Mouse (Mus musculus) liver, embryonic 14.5 days (tissue): ENCODE results near the gene Crxos. TPM values are rescaled to one million over a fixed set of nuclear protein-coding genes. Genes with fewer than 3 reads are reported as not detected.

Experiments used
- ATAC-seq: fragments of 200-750 bp; cut with Nextera tagmentation; 2 replicates; pipeline ENCODE4 v1.8.0; 2017; ENCODE audit warnings: moderate number of reproducible peaks, mild to moderate bottlenecking, moderate library complexity; ENCODE audit not compliant: insufficient read depth
- DNase-seq, 3 experiments: peaks; one replicate each; pipeline ENCODE4 v3.0.0-alpha.2; 2012 to 2013; ENCODE audit warnings: low read depth in 3 of 3, low spot score in 3 of 3
- H3K27ac ChIP-seq: fragments of 300-500 bp; sonication (generic); 2 replicates; pipeline ENCODE4 v1.5.1; 2014; ENCODE audit warnings: moderate library complexity, mild to moderate bottlenecking, control low read depth, inconsistent platforms
- H3K27me3 ChIP-seq: fragments of 300-500 bp; sonication (generic); 2 replicates; pipeline ENCODE4 v1.6.1; 2014; ENCODE audit warnings: mild to moderate bottlenecking, low read length, moderate library complexity; ENCODE audit not compliant: control insufficient read depth, insufficient read depth
- H3K36me3 ChIP-seq: fragments of 300-500 bp; sonication (generic); replicated peaks from 2 replicates; pipeline ENCODE4 v1.6.1; 2014; ENCODE audit warnings: low read depth; ENCODE audit not compliant: control insufficient read depth, insufficient read depth
- H3K4me1 ChIP-seq, 2 experiments: fragments of 200-500 bp in 1 of 2; fragments of 300-500 bp in 1 of 2; sonication (generic) in 1 of 2; replicated peaks; 2 replicates each; pipeline ENCODE4 v1.6.1; 2012 to 2014; ENCODE audit warnings: antibody characterized with exemption in 1 of 2, inconsistent platforms in 1 of 2, low read length in 1 of 2; ENCODE audit not compliant: control insufficient read depth in 2 of 2, insufficient read depth in 2 of 2
- H3K4me2 ChIP-seq: fragments of 300-500 bp; sonication (generic); 2 replicates; pipeline ENCODE4 v1.6.1; 2014; ENCODE audit warnings: low read depth, mild to moderate bottlenecking, control low read depth, moderate library complexity
- H3K4me3 ChIP-seq, 2 experiments: fragments of 200-500 bp in 1 of 2; fragments of 300-500 bp in 1 of 2; sonication (generic) in 1 of 2; 2 replicates each; pipeline ENCODE4 v1.5.1; 2012 to 2014; ENCODE audit warnings: low read depth in 2 of 2, low read length in 2 of 2, mild to moderate bottlenecking in 2 of 2, control low read depth in 1 of 2, inconsistent platforms in 1 of 2, moderate library complexity in 1 of 2; ENCODE audit not compliant: insufficient read depth in 1 of 2
- H3K9ac ChIP-seq: fragments of 300-500 bp; sonication (generic); replicated peaks from 2 replicates; pipeline ENCODE4 v1.6.1; 2014; ENCODE audit warnings: mild to moderate bottlenecking, control low read depth, moderate library complexity
- H3K9me3 ChIP-seq: fragments of 300-500 bp; sonication (generic); 2 replicates; pipeline ENCODE4 v1.6.1; 2016; ENCODE audit warnings: low read length, mixed read lengths; ENCODE audit not compliant: control insufficient read depth
- CTCF ChIP-seq: IDR thresholded peaks from 2 replicates; pipeline ENCODE4 v1.5.1; 2016; ENCODE audit warnings: antibody characterized with exemption, low read depth, control low read depth
- EP300 ChIP-seq: IDR thresholded peaks from 2 replicates; pipeline ENCODE4 v1.6.1; 2016; ENCODE audit warnings: antibody characterized with exemption, low read depth
- WGBS: fragments of 180-500 bp; shearing (Covaris S2); extraction: QIAGEN DNeasy Blood & Tissue Kit; methylation state at CpG from one replicate; pipeline ENCODE4 v1.1.7; 2014; ENCODE audit not compliant: insufficient replicate concordance; 5-methylcytosine and 5-hydroxymethylcytosine counted together
- polyA plus RNA-seq, 2 experiments: library from polyadenylated mRNA; depleted of rRNA in 1 of 2; stranded (reverse) in 1 of 2; unstranded in 1 of 2; fragments of >200 nt; fragmentation: Nextera tagmentation in 1 of 2; extraction: Ambion mirVana in 1 of 2; gene quantifications; 2 replicates each; pipeline versions ENCODE4 v1.2.1 to v1.2.3; 2012 to 2014

The Crxos gene
- polyA plus RNA-seq, 2 experiments: not detected

DNA sequence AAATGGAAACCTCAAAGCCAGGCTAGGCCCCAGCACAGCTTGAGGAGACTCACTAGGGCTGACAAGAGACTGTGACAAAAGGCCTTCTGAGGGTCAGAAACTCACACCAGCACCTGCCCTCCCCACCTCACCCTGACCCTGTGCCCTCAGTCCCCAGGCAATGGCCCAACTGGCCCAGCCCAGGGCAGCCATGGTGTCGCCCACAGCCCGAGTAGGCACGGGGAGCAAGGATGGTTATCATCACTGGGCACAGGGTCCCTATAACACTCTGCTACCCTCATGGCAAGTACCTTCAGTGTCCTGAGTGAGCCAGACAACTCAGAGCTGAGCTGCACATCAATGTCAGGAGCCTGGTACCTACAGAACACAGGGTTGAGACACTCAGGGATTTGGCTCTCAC, 56.2 kb downstream of the Crxos start:
- no peak overlapping the region for H3K4me2 ChIP-seq
- H3K36me3 ChIP-seq: peaks cover 68% of the 10 kb centered on the region
- ATAC-seq: no peak
- H3K4me3 ChIP-seq: no peak overlapping the region
- no peaks in the 10 kb centered on the region for H3K27me3 ChIP-seq
- DNase-seq: no peak
- no peak for TF ChIP-seq CTCF
- no peak for TF ChIP-seq EP300
- H3K9me3 ChIP-seq: no peaks in the 10 kb centered on the region
- no peaks in the 10 kb centered on the region for H3K4me1 ChIP-seq
- WGBS: 85% methylated on average over 3 of the region's 3 CpGs
- H3K27ac ChIP-seq: no peak overlapping the region
- no peak overlapping the region for H3K9ac ChIP-seq

DNA sequence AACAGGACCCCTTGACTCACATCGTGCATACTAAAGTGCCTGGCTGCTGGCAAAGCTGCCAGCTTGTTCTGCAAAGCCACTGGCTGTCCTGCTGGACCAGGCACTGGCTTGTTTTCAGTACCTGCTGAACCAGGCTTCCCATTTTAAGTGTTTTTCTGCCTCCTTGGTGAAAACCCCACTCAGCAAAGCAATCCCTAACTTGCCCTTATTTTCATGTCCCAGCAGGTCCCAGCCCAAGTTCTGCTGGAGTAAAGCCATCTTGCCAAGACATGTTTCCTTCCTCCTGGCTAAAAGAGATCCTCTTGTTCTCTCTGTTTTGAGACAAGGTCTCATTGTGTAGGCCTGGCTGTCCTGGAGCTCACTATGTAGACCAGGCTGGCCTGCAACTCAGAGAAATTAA, 61.9 kb downstream of the Crxos start:
- Histone ChIP-seq H3K9ac (no peak overlapping the region), H3K4me1 (peaks cover 24 to 27% of the 10 kb centered on the region in 2 experiments), H3K27ac (no peak overlapping the region), H3K27me3 (no peaks in the 10 kb centered on the region), H3K9me3 (no peaks in the 10 kb centered on the region), H3K4me3 (no peak overlapping the region; a peak in 1 of 4 replicates), H3K4me2 (peak overlapping the region; percentile 90; the same call in 1 of the 2 replicates), H3K36me3 (peaks cover 49% of the 10 kb centered on the region)
- no peak for DNase-seq
- TF ChIP-seq CTCF (no peak), EP300 (no peak)
- no peak for ATAC-seq
- WGBS: 78% methylated on average over 1 of the region's 1 CpGs

DNA sequence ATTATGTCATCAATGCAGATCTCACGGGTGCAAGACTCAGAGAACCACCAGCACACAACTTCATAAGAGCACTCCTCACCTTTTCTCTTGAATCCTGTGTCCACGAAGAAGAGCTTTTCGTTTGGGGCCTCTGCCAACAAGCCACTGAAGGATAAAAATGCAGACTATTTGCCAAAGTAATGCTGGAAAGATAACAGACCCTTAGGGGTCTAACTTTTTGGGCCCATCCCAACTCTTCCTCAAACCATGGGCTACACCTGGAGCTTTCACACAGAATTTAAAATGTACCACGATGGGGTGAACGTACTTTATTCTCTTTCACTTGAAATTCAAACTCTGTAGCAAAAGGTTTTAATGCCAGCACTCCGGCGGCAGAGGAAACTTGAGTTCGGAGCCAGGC, 62.8 kb downstream of the Crxos start:
- ATAC-seq (no peak), DNase-seq (no peak)
- no peaks in the 10 kb centered on the region for H3K27me3 ChIP-seq
- H3K4me1 ChIP-seq: peaks cover 24 to 28% of the 10 kb centered on the region in 2 experiments
- no peak overlapping the region for H3K27ac ChIP-seq
- peak overlapping the region; percentile 90 for H3K4me2 ChIP-seq
- WGBS: 4% methylated on average over 8 of the region's 8 CpGs
- peaks cover 40% of the 10 kb centered on the region for H3K36me3 ChIP-seq
- TF ChIP-seq EP300: no peak
- no peak for TF ChIP-seq CTCF
- H3K9ac ChIP-seq: peak overlapping the region; percentile 67
- peak overlapping the region; percentile 79 to 84 for H3K4me3 ChIP-seq
- H3K9me3 ChIP-seq: no peaks in the 10 kb centered on the region

DNA sequence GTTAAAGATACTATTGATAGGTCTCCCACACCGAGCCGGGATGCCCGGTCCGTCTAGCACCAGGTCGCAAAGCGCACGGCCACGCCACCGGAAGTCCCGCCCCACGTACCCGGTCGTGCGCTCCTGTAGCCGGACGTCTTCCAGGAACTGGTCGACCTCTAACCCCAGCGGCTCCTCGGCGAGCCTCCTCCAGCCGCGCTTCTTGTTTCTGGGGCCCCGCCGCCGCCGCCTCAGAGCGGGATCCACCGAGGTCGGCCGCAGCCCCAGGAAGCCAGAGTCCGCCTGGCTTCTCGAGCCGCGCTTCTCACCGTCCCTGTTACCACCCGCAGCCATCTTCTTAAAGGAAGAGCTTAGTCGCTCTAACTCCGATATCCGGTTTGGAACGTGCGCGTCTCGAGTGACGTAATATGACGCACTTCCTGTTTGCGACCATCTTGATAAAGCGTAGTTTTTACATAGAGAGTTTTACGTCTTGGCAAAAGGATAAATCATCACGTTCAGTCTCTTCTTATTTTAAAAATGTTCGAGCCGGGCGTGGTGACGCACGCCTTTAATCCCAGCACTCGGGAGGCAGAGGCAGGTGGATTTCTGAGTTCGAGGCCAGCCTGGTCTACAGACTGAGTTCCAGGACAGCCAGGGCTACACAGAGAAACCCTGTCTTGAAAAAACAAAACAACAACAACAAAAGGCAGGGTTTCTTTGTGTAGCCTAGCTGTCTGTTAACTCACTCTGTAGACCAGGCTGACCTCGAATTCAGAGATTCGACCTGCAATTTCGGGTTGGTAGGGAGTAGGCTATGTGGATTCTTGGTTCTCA, 63.5 kb downstream of the Crxos start, which contains the start of gene Nop53:
Gene Nop53 (minus strand): TSS at position 354 of the 816 bp plus-strand sequence.
- Histone ChIP-seq H3K4me3 (peak within 1 kb of the TSS; percentile 79 to 84), H3K4me2 (peak within 1 kb of the TSS; percentile 90), H3K27ac (peak within 1 kb of the TSS; percentile 73), H3K9me3 (no peaks in the 10 kb centered on the region), H3K4me1 (peaks cover 28 to 33% of the 10 kb centered on the region in 2 experiments), H3K27me3 (no peaks in the 10 kb centered on the region), H3K36me3 (peaks cover 34% of the 10 kb centered on the region), H3K9ac (peak within 1 kb of the TSS; percentile 67)
- DNase-seq: peak; percentile 96 to 97 (median 96)
- peak; percentile 87 for ATAC-seq
- TF ChIP-seq EP300: no peak
- TF ChIP-seq CTCF: no peak
- 2% methylated on average over 59 of the region's 59 CpGs for WGBS

DNA sequence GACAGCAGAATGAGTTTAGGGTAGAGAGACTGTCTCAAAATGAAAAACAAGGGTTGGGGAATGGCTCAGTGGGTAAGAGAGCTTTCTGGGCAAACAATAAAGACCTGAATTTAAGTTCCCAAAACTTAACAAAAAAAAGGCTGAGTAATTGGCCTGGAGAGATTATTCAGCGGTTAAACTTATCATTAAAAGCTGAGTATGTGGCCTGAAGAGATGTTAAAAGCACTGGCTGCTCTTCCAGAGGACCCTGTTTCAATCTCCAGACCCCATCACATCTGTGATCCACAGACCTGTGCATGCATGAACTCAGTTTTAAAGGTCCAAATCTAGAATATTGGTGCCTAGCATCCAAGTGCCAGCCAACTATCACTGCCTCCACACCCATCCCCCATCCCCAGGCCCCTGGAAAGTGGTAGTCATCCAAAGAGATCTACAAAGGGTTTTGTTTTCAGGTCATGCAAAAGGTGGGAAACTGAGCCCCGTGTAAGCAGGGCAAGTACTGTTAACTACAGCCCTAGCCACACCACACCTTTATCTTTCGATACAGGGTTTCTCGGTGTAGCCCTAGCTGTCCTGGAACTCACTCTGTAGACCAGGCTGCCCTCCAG, 65.3 kb downstream of the Crxos start:
- Histone ChIP-seq H3K4me3 (no peak overlapping the region), H3K9me3 (no peaks in the 10 kb centered on the region), H3K36me3 (peaks cover 16% of the 10 kb centered on the region), H3K9ac (peak overlapping the region; percentile 19; the same call in 1 of the 2 replicates), H3K4me1 (peaks cover 38 to 49% of the 10 kb centered on the region in 2 experiments), H3K4me2 (peak overlapping the region; percentile 69), H3K27ac (peak overlapping the region; percentile 9), H3K27me3 (no peaks in the 10 kb centered on the region; the same call in 1 of the 2 replicates)
- DNase-seq (no peak), ATAC-seq (no peak)
- WGBS: 23% methylated on average over 4 of the region's 4 CpGs
- TF ChIP-seq CTCF (no peak), EP300 (no peak)
